Mouse (Mus musculus): ENCODE measurements around the gene Hspa14. TPM values are rescaled to one million over a fixed set of nuclear protein-coding genes. Genes with fewer than 3 reads are reported as not detected.

Gene Hspa14
- polyA plus RNA-seq, 1 experiment = 37.4 TPM

GRCm38 (mm10) chr2:3473891-3474290, 38.7 kb downstream of the Hspa14 start:
- peaks cover 2% of the 10 kb centered on the region; the same call in 1 of the 2 replicates for H3K4me1 ChIP-seq (ENCODE audit: control insufficient read depth, insufficient read depth, low read length)
- no peak for TF ChIP-seq POLR2A (IDR thresholded peaks at IDR 0.05; ENCODE audit: borderline replicate concordance, control insufficient read depth, low read depth, low read length)
- no peak for TF ChIP-seq CTCF (IDR thresholded peaks at IDR 0.05; ENCODE audit: control insufficient read depth, insufficient read depth, low read length)
- H3K4me3 ChIP-seq (replicated peaks; ENCODE audit: control insufficient read depth, low read depth, low read length) = peak overlapping the region; percentile 97
- WGBS = 2% methylated on average over 12 of the region's 12 CpGs
- no peak overlapping the region; the same call in 1 of the 2 replicates for H3K27ac ChIP-seq (ENCODE audit: control insufficient read depth, insufficient read depth, low read depth, low read length, poor library complexity)

- TF ChIP-seq POLR2A (IDR thresholded peaks at IDR 0.05; ENCODE audit: borderline replicate concordance, control insufficient read depth, low read depth, low read length) (no peak), CTCF (IDR thresholded peaks at IDR 0.05; ENCODE audit: control insufficient read depth, insufficient read depth, low read length) (no peak)
- Histone ChIP-seq H3K27ac (ENCODE audit: control insufficient read depth, insufficient read depth, low read depth, low read length, poor library complexity) (no peak overlapping the region), H3K4me1 (ENCODE audit: control insufficient read depth, insufficient read depth, low read length) (no peaks in the 10 kb centered on the region), H3K4me3 (replicated peaks; ENCODE audit: control insufficient read depth, low read depth, low read length) (no peak overlapping the region)
- 89% methylated on average over 4 of the region's 4 CpGs for WGBS
Measured at GRCm38 (mm10) chr2:3456590-3456989, 56.0 kb downstream of the Hspa14 start.

GRCm38 (mm10) chr2:3453096-3453495, 59.5 kb downstream of the Hspa14 start:
- Histone ChIP-seq H3K27ac (ENCODE audit: control insufficient read depth, insufficient read depth, low read depth, low read length, poor library complexity) (no peak overlapping the region), H3K4me1 (ENCODE audit: control insufficient read depth, insufficient read depth, low read length) (no peaks in the 10 kb centered on the region), H3K4me3 (replicated peaks; ENCODE audit: control insufficient read depth, low read depth, low read length) (no peak overlapping the region)
- TF ChIP-seq CTCF (IDR thresholded peaks at IDR 0.05; ENCODE audit: control insufficient read depth, insufficient read depth, low read length) (no peak), POLR2A (IDR thresholded peaks at IDR 0.05; ENCODE audit: borderline replicate concordance, control insufficient read depth, low read depth, low read length) (no peak)
- WGBS = 90% methylated on average over 3 of the region's 3 CpGs

GRCm38 (mm10) chr2:3449431-3449830, 63.2 kb downstream of the Hspa14 start:
- 80% methylated on average over 2 of the region's 2 CpGs for WGBS
- no peak for TF ChIP-seq CTCF (IDR thresholded peaks at IDR 0.05; ENCODE audit: control insufficient read depth, insufficient read depth, low read length)
- no peak for TF ChIP-seq POLR2A (IDR thresholded peaks at IDR 0.05; ENCODE audit: borderline replicate concordance, control insufficient read depth, low read depth, low read length)
- H3K27ac ChIP-seq (ENCODE audit: control insufficient read depth, insufficient read depth, low read depth, low read length, poor library complexity) = no peak overlapping the region
- H3K4me3 ChIP-seq (replicated peaks; ENCODE audit: control insufficient read depth, low read depth, low read length) = no peak overlapping the region
- no peaks in the 10 kb centered on the region for H3K4me1 ChIP-seq (ENCODE audit: control insufficient read depth, insufficient read depth, low read length)

- H3K4me1 ChIP-seq (ENCODE audit: control insufficient read depth, insufficient read depth, low read length) = no peaks in the 10 kb centered on the region
- no peak for TF ChIP-seq POLR2A (IDR thresholded peaks at IDR 0.05; ENCODE audit: borderline replicate concordance, control insufficient read depth, low read depth, low read length)
Measured at GRCm38 (mm10) chr2:3445984-3446383, 66.6 kb downstream of the Hspa14 start.

GRCm38 (mm10) chr2:3444206-3444605, 68.4 kb downstream of the Hspa14 start:
- Histone ChIP-seq H3K4me3 (replicated peaks; ENCODE audit: control insufficient read depth, low read depth, low read length) (no peak overlapping the region), H3K4me1 (ENCODE audit: control insufficient read depth, insufficient read depth, low read length) (no peaks in the 10 kb centered on the region), H3K27ac (ENCODE audit: control insufficient read depth, insufficient read depth, low read depth, low read length, poor library complexity) (no peak overlapping the region)
- TF ChIP-seq CTCF (IDR thresholded peaks at IDR 0.05; ENCODE audit: control insufficient read depth, insufficient read depth, low read length) (no peak), POLR2A (IDR thresholded peaks at IDR 0.05; ENCODE audit: borderline replicate concordance, control insufficient read depth, low read depth, low read length) (no peak)
- WGBS = 79% methylated on average over 7 of the region's 7 CpGs

More at GRCm38 (mm10) chr2:3445984-3446383, 66.6 kb downstream of the Hspa14 start:
- 83% methylated on average over 4 of the region's 4 CpGs for WGBS
- Histone ChIP-seq H3K27ac (ENCODE audit: control insufficient read depth, insufficient read depth, low read depth, low read length, poor library complexity) (no peak overlapping the region), H3K4me3 (replicated peaks; ENCODE audit: control insufficient read depth, low read depth, low read length) (no peak overlapping the region)

Other genes starting within 250 kb of the Hspa14 start
- 7.9 and 15.2 TPM in 2 replicates for gene Nmt2, start 228.6 kb downstream of the Hspa14 start, polyA plus RNA-seq (2011; ENCODE audit: insufficient read depth, insufficient read length, low replicate concordance, missing spikeins)
- gene Rpp38, start 180.2 kb downstream of the Hspa14 start, polyA plus RNA-seq (2011; ENCODE audit: insufficient read depth, insufficient read length, low replicate concordance, missing spikeins) = 3.1 and 8.3 TPM in 2 replicates
- not detected in 2 replicates for gene Acbd7, start 176.6 kb downstream of the Hspa14 start, polyA plus RNA-seq (2011; ENCODE audit: insufficient read depth, insufficient read length, low replicate concordance, missing spikeins)
- gene Olah, start 115.6 kb downstream of the Hspa14 start, polyA plus RNA-seq (2011; ENCODE audit: insufficient read depth, insufficient read length, low replicate concordance, missing spikeins) = not detected in 2 replicates
- gene Meig1, start 90.2 kb downstream of the Hspa14 start, polyA plus RNA-seq (2011; ENCODE audit: insufficient read depth, insufficient read length, low replicate concordance, missing spikeins) = not detected in 2 replicates
- 7.1 and 8.6 TPM in 2 replicates for gene Dclre1c, start 88.7 kb downstream of the Hspa14 start, polyA plus RNA-seq (2011; ENCODE audit: insufficient read depth, insufficient read length, low replicate concordance, missing spikeins)
- 3.4 and 4.4 TPM in 2 replicates for gene Suv39h2, start 37.8 kb downstream of the Hspa14 start, polyA plus RNA-seq (2011; ENCODE audit: insufficient read depth, insufficient read length, low replicate concordance, missing spikeins)
- 2.3 and 5.4 TPM in 2 replicates for gene Gm45902, start within 50 bp of the Hspa14 start, polyA plus RNA-seq (2011; ENCODE audit: insufficient read depth, insufficient read length, low replicate concordance, missing spikeins)
- not detected in 2 replicates for gene Cdnf, start 216 bp upstream of the Hspa14 start, polyA plus RNA-seq (2011; ENCODE audit: insufficient read depth, insufficient read length, low replicate concordance, missing spikeins)
- gene Fam107b, start 57.7 kb upstream of the Hspa14 start, polyA plus RNA-seq (2011; ENCODE audit: insufficient read depth, insufficient read length, low replicate concordance, missing spikeins) = 61.6 and 71.1 TPM in 2 replicates

All from bone marrow, adult 2 months (tissue).